Mouse (Mus musculus) lung, embryonic 15.5 days (tissue): Measurements from ENCODE around the gene Ahdc1. TPM values are rescaled to one million over a fixed set of nuclear protein-coding genes. Genes with fewer than 3 reads are reported as not detected.

ENCODE experiments used
- ATAC-seq: fragments of 200-750 bp; cut with Nextera tagmentation; 2 replicates; pipeline ENCODE4 v1.8.0; 2017; ENCODE audit warnings: moderate number of reproducible peaks, borderline replicate concordance; ENCODE audit not compliant: low FRiP score, low TSS enrichment; ENCODE audit errors: extremely low read depth
- H3K27ac ChIP-seq: fragments of 300-500 bp; sonication (generic); 2 replicates; pipeline ENCODE4 v1.5.1; 2015; ENCODE audit warnings: moderate library complexity, mild to moderate bottlenecking, inconsistent platforms
- H3K27me3 ChIP-seq: fragments of 300-500 bp; sonication (generic); 2 replicates; pipeline ENCODE4 v1.6.1; 2015; ENCODE audit warnings: inconsistent platforms
- H3K36me3 ChIP-seq: fragments of 300-500 bp; sonication (generic); 2 replicates; pipeline ENCODE4 v1.6.1; 2015; ENCODE audit warnings: inconsistent platforms
- H3K4me1 ChIP-seq: fragments of 300-500 bp; sonication (generic); 2 replicates; pipeline ENCODE4 v1.6.1; 2015; ENCODE audit warnings: inconsistent platforms
- H3K4me2 ChIP-seq: fragments of 300-500 bp; sonication (generic); 2 replicates; pipeline ENCODE4 v1.6.1; 2015; ENCODE audit warnings: inconsistent platforms, mild to moderate bottlenecking, moderate library complexity
- H3K4me3 ChIP-seq: fragments of 300-500 bp; sonication (generic); 2 replicates; pipeline ENCODE4 v1.5.1; 2015; ENCODE audit warnings: mild to moderate bottlenecking, inconsistent platforms
- H3K9ac ChIP-seq: fragments of 300-500 bp; sonication (generic); 2 replicates; pipeline ENCODE4 v1.6.1; 2015; ENCODE audit warnings: inconsistent platforms
- H3K9me3 ChIP-seq: fragments of 300-500 bp; sonication (generic); 2 replicates; pipeline ENCODE4 v1.6.1; 2016; ENCODE audit warnings: inconsistent platforms
- WGBS: fragments of 180-500 bp; shearing (Covaris S2); methylation state at CpG from one replicate; pipeline ENCODE4 v1.1.7; 2015; 5-methylcytosine and 5-hydroxymethylcytosine counted together
- polyA plus RNA-seq: library from polyadenylated mRNA; unstranded; fragments of >200 nt; fragmentation: Nextera tagmentation; extraction: Ambion mirVana; gene quantifications from 2 replicates; pipeline ENCODE4 v1.2.1, GENCODE M21; 2015

Ahdc1 gene
- polyA plus RNA-seq, 1 experiment from 2014 or later, result 10.5 TPM

DNA sequence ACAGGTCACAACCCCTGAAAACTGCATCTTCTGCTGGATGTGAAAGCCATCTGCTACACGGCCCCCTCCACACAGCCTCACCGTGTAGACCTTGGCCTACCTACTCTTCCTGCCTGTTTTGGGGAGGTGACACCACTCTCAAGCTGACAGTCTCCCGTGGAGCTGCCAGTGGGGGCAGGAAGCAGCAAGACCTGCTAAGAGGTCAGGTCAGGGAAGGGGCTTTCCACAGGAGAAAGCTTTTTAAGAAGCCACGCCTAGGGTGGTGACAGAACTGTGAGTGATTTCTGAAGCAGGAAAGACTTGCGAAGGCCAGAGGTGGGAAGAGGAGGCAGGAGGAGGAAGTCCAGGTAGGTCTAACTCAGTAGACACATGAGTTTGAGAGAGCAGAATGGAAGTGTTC is 67.9 kb downstream of the Ahdc1 start:
- Histone ChIP-seq H3K9me3 (no peaks in the 10 kb centered on the region), H3K9ac (no peak overlapping the region), H3K27ac (0 out of 2 replicates have a peak overlapping the region, but pooled peaks have one; percentile 27), H3K36me3 (peaks cover 38% of the 10 kb centered on the region), H3K4me3 (no peak overlapping the region), H3K4me2 (no peak overlapping the region), H3K27me3 (no peaks in the 10 kb centered on the region), H3K4me1 (peaks cover 16% of the 10 kb centered on the region)
- 48% methylated on average over 5 of the region's 5 CpGs for WGBS
- ATAC-seq, result no peak

DNA sequence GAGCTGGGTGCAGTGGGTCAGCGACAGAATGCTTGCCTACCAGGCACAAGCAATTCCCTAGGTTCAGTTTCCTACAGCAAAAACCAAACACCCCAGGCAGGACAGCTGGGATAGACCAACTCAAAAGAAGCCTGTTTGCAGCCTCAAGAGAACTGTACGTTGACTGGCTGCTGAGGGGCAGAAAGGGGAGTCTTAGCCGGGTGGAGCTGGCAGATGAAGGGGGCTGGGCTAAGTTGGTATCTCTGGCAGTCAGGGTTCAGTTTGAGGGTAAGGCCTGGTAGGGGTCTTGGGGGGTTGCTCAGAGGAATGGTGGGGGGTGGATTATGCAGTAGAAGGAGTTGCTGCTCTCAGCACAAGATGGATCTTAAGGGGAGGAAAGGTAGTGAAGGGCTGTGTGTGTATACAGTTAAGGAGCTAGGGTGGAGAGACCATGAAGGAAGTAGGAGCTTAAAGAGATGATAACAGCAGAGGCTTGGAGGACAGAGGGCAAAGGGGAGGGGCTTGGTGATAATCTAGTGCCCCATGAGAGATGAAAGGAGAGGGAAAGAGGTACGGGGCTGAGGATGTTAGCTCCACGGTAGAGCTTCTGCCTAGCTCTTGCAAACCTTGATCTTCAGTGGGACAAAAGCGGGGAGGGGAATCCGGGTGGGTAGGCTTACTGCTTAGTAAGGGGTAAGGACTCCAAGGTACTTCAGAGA is 68.5 kb downstream of the Ahdc1 start:
- no peak overlapping the region for H3K4me3 ChIP-seq
- H3K27ac ChIP-seq, result peak overlapping the region; percentile 27; the same call in 1 of the 2 replicates
- H3K4me1 ChIP-seq, result peaks cover 16% of the 10 kb centered on the region
- H3K4me2 ChIP-seq, result no peak overlapping the region
- WGBS, result 35% methylated on average over 7 of the region's 7 CpGs
- no peak for ATAC-seq
- H3K9me3 ChIP-seq, result no peaks in the 10 kb centered on the region
- no peak overlapping the region for H3K9ac ChIP-seq
- peaks cover 37% of the 10 kb centered on the region for H3K36me3 ChIP-seq
- H3K27me3 ChIP-seq, result no peaks in the 10 kb centered on the region

GRCm38 (mm10) chr4:133080862-133081261 is 69.8 kb downstream of the Ahdc1 start:
- 86% methylated on average over 3 of the region's 3 CpGs for WGBS
- H3K4me3 ChIP-seq, result no peak overlapping the region
- H3K9me3 ChIP-seq, result no peaks in the 10 kb centered on the region
- peaks cover 31% of the 10 kb centered on the region for H3K36me3 ChIP-seq
- H3K27me3 ChIP-seq, result no peaks in the 10 kb centered on the region
- H3K4me2 ChIP-seq, result no peak overlapping the region
- no peak for ATAC-seq
- H3K9ac ChIP-seq, result no peak overlapping the region
- peaks cover 26% of the 10 kb centered on the region for H3K4me1 ChIP-seq
- no peak overlapping the region for H3K27ac ChIP-seq

DNA sequence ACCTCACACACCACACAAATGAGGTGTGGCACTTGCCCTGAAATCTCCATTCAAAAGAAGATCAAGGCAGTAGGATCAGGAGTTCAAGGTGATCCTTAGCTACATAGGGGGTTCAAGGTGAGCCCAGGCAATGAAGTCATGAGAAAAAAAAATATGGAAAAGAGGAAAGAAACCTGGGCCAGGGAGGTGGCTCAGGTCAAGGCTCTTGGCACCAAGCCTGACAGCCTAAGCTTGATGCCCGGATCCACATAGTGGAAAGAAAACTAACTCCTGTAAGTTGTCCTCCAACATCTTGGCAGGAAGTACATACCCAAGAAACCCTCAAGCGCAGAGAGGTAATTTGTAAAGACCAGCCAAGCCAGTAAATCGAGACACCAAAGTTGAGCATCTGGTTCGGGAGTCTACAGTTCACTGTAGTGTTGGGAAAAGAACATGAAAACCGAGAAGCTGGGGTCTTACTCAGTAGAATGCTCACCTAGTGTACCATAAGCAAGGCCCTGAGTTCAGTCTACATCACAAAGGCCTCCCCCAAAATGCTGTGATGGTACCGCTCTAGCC is 71.2 kb downstream of the Ahdc1 start:
- H3K36me3 ChIP-seq, result peaks cover 27% of the 10 kb centered on the region
- WGBS, result 76% methylated on average over 6 of the region's 6 CpGs
- H3K4me2 ChIP-seq, result no peak overlapping the region
- H3K4me1 ChIP-seq, result peaks cover 40% of the 10 kb centered on the region
- no peak overlapping the region for H3K27ac ChIP-seq
- no peak for ATAC-seq
- H3K27me3 ChIP-seq, result no peaks in the 10 kb centered on the region
- no peaks in the 10 kb centered on the region for H3K9me3 ChIP-seq
- no peak overlapping the region for H3K9ac ChIP-seq
- H3K4me3 ChIP-seq, result no peak overlapping the region

- 13% methylated on average over 3 of the region's 3 CpGs for WGBS
- H3K9me3 ChIP-seq, result no peaks in the 10 kb centered on the region
Measured at GRCm38 (mm10) chr4:133083991-133084861, 73.2 kb downstream of the Ahdc1 start.

GRCm38 (mm10) chr4:133085011-133085782 is 74.1 kb downstream of the Ahdc1 start:
- Histone ChIP-seq H3K27ac (peak overlapping the region; percentile 87), H3K36me3 (peaks cover 6% of the 10 kb centered on the region; the same call in 1 of the 2 replicates), H3K4me2 (peak overlapping the region; percentile 92), H3K9ac (peak overlapping the region; percentile 43), H3K9me3 (no peaks in the 10 kb centered on the region), H3K4me1 (peaks cover 69% of the 10 kb centered on the region), H3K4me3 (peak overlapping the region; percentile 42), H3K27me3 (no peaks in the 10 kb centered on the region)
- ATAC-seq, result peak; percentile 25; the same call in 1 of the 2 replicates
- WGBS, result 1% methylated on average over 52 of the region's 53 CpGs

More at GRCm38 (mm10) chr4:133083991-133084861, 73.2 kb downstream of the Ahdc1 start:
- peak overlapping the region; percentile 87 for H3K27ac ChIP-seq
- H3K27me3 ChIP-seq, result no peaks in the 10 kb centered on the region
- H3K9ac ChIP-seq, result peak overlapping the region; percentile 43; the same call in 1 of the 2 replicates
- peak overlapping the region; percentile 92 for H3K4me2 ChIP-seq
- peaks cover 59% of the 10 kb centered on the region for H3K4me1 ChIP-seq
- peak overlapping the region; percentile 42 for H3K4me3 ChIP-seq
- ATAC-seq, result peak; percentile 66
- H3K36me3 ChIP-seq, result peaks cover 10% of the 10 kb centered on the region; the same call in 1 of the 2 replicates

DNA sequence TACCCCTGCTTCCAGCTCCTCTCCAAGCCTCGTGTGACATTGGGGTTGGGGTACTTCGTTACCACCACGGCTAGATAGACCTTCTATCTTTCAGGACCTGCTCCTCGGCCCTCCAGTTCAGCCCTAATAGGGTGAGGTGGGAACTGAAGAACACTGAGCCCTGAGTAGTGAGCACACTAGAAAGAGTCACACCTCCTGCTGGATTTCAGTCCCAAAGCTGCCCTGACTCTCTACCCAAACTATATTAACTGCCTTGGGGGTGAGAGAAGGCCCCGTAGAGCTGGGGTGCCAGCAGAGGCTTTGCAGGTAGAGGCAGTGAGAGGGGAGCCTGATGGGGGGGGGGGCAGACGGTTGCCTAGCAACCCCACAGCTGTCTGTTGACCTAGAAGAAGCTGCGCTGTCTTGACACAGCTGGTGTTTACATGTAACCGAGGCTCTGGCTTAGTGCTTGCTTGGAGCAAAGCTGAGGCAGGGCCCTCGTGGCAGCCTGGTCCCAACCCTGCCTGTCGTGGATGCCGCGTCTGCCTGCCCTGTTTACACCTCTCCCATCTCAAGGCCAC is 74.8 kb downstream of the Ahdc1 start:
- no peaks in the 10 kb centered on the region for H3K9me3 ChIP-seq
- peaks cover 75% of the 10 kb centered on the region for H3K4me1 ChIP-seq
- peak overlapping the region; percentile 87 for H3K27ac ChIP-seq
- H3K27me3 ChIP-seq, result no peaks in the 10 kb centered on the region
- ATAC-seq, result peak; percentile 10; the same call in 1 of the 2 replicates
- H3K9ac ChIP-seq, result peak overlapping the region; percentile 43; the same call in 1 of the 2 replicates
- H3K4me2 ChIP-seq, result peak overlapping the region; percentile 92
- peak overlapping the region; percentile 42; the same call in 1 of the 2 replicates for H3K4me3 ChIP-seq
- WGBS, result 6% methylated on average over 12 of the region's 12 CpGs
- H3K36me3 ChIP-seq, result no peaks in the 10 kb centered on the region

- 77% methylated on average over 6 of the region's 6 CpGs for whole genome bisulfite sequencing
- H3K9me3 ChIP-seq, result no peaks in the 10 kb centered on the region
- H3K4me1 ChIP-seq, result peaks cover 89% of the 10 kb centered on the region
- peak overlapping the region; percentile 87 for H3K27ac ChIP-seq
- no peak for ATAC-seq
- H3K27me3 ChIP-seq, result no peaks in the 10 kb centered on the region
- no peak overlapping the region for H3K4me2 ChIP-seq
- H3K36me3 ChIP-seq, result no peaks in the 10 kb centered on the region
- no peak overlapping the region for H3K9ac ChIP-seq
- no peak overlapping the region for H3K4me3 ChIP-seq
Measured at GRCm38 (mm10) chr4:133087177-133087714, 76.2 kb downstream of the Ahdc1 start.

DNA sequence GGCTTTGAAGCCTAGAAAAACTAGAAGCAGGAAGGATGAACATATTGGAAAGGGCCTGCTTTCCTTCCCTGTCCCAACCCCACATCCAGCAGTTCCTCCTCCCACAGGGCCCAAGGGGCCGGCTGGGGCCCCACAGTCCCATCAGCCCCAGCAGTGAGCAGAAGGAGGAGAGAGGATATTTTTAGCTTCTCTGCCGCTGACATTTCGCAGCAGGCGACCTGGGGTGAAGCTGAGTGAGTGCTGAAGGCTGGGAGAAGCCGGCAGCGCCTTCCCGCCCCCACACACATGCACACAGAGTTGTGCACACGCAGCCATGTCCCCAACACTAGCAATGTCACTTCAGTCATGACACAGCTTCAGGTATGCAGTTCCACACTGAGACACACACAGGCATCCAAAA is 76.8 kb downstream of the Ahdc1 start:
- Histone ChIP-seq H3K27ac (peak overlapping the region; percentile 87), H3K9me3 (no peaks in the 10 kb centered on the region), H3K27me3 (no peaks in the 10 kb centered on the region), H3K9ac (no peak overlapping the region), H3K4me3 (no peak overlapping the region), H3K4me2 (no peak overlapping the region), H3K36me3 (no peaks in the 10 kb centered on the region), H3K4me1 (peaks cover 95% of the 10 kb centered on the region)
- 11% methylated on average over 8 of the region's 8 CpGs for WGBS
- ATAC-seq, result no peak

GRCm38 (mm10) chr4:133089319-133089718 is 78.3 kb downstream of the Ahdc1 start:
- H3K9me3 ChIP-seq, result no peaks in the 10 kb centered on the region
- no peak for ATAC-seq
- H3K36me3 ChIP-seq, result no peaks in the 10 kb centered on the region
- no peak overlapping the region for H3K4me3 ChIP-seq
- H3K4me1 ChIP-seq, result peaks cover 98% of the 10 kb centered on the region
- H3K9ac ChIP-seq, result no peak overlapping the region
- 59% methylated on average over 9 of the region's 9 CpGs for WGBS
- H3K27ac ChIP-seq, result peak overlapping the region; percentile 98
- no peaks in the 10 kb centered on the region for H3K27me3 ChIP-seq
- no peak overlapping the region for H3K4me2 ChIP-seq
